Mouse (Mus musculus): ENCODE measurements around the gene Mpo.

The Mpo gene

GRCm38 (mm10) chr11:87805448-87805847, 12.1 kb downstream of the Mpo start:
- no peak for DNase-seq (ENCODE audit: low spot score)

GRCm38 (mm10) chr11:87807433-87807832, 14.1 kb downstream of the Mpo start:
- DNase-seq (ENCODE audit: low spot score), result no peak

DNA sequence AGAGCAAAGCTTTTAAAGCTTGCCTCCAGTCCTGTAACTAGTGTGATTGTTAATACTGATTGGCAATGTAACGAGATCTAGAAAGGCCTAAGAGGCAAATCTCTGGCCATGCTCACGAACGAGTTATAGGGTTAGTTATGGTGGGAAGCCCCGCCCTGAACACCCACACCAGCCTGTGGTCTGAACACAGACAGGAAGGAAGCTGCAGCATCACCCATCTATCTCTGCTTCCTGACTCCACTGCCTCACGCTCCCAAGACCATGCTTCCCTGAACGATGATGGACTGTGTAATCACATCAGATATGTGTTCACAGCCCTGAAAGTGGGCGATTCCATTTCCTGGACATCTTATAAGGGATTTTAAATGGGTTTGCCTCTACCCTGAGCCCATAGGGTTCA, 14.9 kb downstream of the Mpo start:
- DNase-seq (ENCODE audit: low spot score), result no peak

GRCm38 (mm10) chr11:87811396-87811795, 18.0 kb downstream of the Mpo start:
- no peak for DNase-seq (ENCODE audit: low spot score)

DNA sequence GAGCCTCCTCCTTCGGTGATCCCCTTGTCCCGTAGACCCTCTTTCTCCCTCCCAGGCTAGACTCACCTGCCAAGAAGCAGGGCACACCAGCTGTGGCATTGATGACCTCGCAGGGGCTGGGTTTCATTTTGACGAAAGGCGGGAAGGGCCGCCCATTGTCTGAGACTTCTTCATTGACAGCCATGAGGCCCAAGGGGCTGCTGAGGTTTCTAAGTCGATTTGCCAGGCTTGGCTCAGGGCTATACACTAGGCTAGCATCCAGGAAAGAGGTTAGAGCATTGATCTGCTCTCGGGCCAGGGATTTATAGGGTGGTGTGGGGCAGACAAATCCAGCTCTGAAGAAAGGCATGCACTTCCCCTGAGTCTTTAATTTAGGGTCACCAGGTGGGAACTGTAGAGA, 21.4 kb downstream of the Mpo start:
- DNase-seq (ENCODE audit: low spot score), result no peak

DNA sequence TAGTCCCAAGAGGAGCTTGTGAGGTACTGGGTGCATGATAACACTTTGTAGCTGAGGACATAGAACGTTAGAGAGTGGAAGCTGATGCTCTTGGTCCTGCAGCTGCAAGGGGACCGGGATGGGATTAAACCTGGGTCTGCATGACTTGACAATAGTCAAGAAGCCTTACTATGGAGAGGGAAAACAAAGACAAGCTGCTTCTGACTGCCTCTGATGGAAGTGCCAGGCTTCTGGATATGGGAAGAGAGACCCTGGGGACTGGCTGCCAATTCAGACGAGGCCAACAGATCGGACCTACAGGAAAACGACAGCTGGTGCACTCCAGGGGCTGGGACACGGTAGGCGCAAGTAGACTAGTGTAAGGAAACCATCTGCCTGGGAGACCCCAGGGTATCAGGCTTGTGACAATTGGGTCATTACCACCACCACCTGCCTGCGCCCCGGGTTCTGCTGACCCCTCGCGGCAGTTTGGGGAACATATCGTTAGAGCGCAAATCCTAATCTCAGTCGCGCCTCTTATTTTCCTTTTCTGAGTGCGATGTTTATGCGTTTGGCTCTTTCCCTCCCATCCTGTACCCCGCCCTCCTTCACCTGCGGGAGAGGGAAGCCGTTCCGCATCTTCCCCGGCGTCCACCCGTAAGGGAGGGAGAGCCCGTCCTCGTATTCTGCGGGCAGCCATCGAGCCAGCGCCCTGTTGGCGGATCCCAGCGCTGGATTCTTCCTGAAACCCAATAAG, 23.5 kb downstream of the Mpo start:
- no peak for DNase-seq (ENCODE audit: low spot score)

DNA sequence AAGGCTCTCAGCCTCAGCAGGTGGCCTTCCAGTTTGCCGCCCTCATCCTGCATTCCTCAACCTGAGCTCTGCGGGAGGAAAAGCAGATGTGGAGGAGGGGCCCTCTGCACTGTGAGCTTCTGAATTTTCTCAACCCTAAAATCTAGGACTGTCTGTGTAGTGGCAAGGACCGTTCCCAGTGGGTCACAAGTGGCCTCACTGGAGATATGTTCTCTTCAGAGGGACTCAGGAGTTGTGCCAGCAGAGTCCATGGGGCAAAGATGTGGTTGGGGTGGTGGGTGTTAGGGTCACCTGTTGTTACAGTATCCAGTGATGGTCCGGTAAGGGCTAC, 24.0 kb downstream of the Mpo start:
- no peak for DNase-seq (ENCODE audit: low spot score)

DNA sequence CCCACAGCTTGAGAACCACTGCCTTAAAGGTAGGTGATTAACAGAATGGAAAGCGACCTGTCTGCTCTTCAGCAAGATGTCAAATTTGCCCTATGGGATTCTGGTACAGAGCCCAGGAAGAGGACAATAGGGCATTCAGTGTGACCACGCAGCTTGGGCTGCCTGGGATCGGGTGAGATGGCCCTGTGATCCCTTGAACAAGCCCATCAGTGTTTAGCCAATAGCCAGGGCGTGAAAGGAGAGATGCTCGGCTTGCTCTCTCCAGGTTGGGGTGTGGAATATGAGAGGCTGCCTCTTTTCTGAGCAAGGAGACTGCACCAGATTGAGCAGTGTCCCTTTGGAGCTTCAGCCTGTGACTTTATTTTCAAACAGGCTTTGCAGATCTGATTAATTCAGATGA, 28.1 kb downstream of the Mpo start:
- no peak for DNase-seq (ENCODE audit: low spot score)

GRCm38 (mm10) chr11:87828239-87828900, 35.0 kb downstream of the Mpo start, which contains the start of gene Lpo:
Lpo (minus strand) TSS chr11:87828289.
- DNase-seq (ENCODE audit: low spot score), result no peak

DNA sequence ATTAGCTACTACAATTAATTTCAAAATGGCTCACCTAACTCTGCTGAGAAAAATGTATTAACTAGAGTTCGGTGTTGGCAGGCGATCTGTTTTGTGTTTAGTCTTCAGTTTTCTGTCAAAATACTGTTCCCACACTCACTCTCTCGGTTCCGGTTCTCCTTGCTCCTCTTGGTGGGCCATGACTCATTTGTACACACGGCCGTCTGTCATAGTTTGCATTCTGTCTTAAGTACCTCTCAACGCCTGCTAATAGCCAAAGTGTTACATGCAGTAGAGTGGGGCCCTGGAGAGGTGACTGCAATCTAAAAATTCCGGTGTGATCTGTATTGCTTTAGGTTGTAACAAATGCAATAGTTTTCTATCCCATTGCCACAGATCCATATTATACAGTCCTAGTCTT, 47.3 kb downstream of the Mpo start:
- DNase-seq (ENCODE audit: low spot score), result no peak

DNA sequence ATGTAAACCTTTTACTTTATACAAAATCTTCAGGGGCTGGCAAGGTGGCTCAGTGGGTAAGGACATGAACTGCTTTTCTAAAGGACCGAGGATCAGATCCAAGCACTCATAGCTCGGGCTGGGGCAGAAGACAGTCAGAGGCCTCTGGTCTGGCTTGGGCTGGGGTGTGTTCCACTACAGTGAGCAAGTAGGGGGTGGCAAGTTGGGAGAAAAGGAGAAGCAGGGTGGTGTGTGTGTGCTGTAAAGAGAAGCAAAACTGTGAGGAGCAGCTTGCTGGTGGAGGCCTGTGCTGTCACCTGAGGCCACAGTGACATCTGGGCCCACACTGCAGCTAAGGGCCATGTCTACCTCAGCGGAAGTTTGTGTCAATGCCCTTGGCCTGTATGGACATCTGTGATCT, 48.1 kb downstream of the Mpo start:
- no peak for DNase-seq (ENCODE audit: low spot score)

DNA sequence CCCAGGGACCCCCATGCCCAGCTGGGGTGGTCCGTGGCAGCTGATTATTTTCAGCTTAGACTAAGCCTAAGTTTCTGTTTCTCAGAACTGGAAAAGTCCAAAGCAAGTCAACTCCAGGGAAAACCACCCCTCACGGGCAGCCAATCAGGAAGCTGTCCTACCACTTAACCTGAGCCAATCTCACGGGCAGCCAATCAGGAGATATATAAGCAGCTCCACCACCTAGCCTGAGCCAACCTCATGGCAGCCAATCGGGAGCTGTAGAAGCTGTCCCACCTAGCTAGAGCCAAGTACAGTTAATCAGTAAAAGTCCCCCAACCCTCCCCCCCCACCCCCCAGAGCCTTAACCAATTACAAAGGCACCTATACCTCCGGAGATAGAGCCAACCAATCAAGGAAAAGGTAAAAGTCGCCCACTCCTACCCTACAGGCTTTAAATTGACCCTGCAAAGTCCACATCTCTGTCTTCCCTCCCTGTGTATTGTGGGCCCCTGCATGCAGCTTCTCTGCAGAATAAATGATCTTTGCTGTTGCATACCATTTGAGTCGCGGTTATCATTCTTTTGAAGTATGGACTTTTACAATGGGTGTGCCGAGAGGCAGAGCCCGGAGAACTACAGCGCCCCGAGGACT, 53.7 kb downstream of the Mpo start:
- DNase-seq (ENCODE audit: low spot score), result no peak

- no peak for DNase-seq (ENCODE audit: low spot score)
Observed at GRCm38 (mm10) chr11:87847884-87848283, 54.5 kb downstream of the Mpo start.

DNA sequence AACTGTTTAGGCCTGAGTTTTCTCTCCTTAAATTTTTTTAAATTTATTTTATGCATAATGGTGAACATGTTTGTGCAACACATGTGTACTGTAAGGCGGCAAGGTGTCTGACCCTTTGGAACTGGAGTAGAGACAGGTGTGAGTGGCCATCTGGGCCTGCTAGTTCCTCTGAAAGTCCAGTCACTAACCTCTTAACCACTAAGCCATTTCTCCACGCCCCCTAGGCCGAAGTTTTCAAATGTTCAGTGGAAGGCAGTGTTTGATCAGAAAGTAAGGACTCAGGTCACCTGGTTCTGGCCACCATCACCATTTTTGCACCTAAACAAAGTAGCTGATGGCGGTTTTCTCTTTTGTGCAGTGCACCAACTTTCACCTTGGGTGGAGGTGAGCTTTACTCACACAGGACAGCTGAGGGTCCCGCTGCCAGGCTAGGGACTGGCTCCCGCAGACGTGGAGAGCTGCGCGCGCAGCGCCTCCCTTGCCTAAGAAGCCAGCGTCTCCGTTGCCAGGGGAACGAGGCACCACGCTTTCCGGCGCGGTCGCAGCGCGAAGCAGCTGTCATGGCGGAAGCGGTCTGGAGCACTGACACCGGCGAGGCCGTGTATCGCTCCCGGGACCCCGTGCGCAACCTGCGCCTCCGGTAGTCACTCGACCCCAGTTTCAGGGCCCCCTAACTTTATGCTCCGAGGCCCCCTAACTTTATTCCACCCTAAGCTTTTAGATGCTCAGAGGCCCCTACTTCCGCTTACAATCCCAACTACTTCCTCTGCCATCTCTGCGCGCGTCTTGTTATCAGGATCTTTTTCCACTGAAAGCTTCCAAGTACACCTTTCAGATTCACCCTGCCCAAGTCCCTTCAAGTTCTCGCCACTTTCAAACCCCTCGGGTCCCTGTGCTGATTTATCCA, 59.6 kb downstream of the Mpo start, which contains the start of gene Mks1:
TSS of gene Mks1 (plus strand) at position 526 of the 907 bp plus-strand sequence.
- peak; percentile 60 for DNase-seq (ENCODE audit: low spot score)

DNA sequence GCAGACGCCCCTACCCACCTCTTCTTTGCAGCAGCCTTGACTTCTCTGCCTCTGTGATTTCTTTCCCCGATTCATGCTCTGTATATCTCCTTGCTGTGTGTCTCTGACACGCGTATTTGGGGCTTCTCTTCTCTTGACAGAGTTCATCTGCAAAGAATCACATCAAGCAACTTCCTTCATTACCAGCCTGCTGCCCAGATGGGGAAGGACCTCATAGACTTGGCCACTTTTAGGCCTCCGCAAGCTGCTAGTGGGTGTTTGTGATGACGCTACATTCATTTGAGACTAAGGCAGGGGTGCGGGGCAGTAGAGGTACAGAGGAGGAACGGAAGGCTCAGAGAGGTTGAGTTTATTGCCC, 60.2 kb downstream of the Mpo start:
- DNase-seq (ENCODE audit: low spot score), result no peak
